Mouse (Mus musculus): ENCODE measurements at regions not wholly inside any gene's neighbourhood (a gene's known extent, or its start where the extent isn't known, plus 50 kb on each side); places are given as distances from the start of the nearest gene placed in this dataset.

GRCm38 (mm10) chr3:133758421-133758820, 213.5 kb upstream of the Tet2 start:
- H3K9me3 ChIP-seq, result no peaks in the 10 kb centered on the region
- H3K4me1 ChIP-seq, result peaks cover 26% of the 10 kb centered on the region
- DNase-seq (ENCODE audit: low spot score), result no peak
- no peaks in the 10 kb centered on the region for H3K36me3 ChIP-seq (replicated peaks)
- H3K4me3 ChIP-seq, result no peak overlapping the region
- no peak overlapping the region for H3K27ac ChIP-seq (replicated peaks)
- H3K27me3 ChIP-seq (replicated peaks; ENCODE audit: low read depth, poor library complexity, severe bottlenecking), result 0 out of 2 replicates have a peak, but pooled peaks cover 8% of the 10 kb centered on the region
- 32% methylated on average over 4 of the region's 4 CpGs for WGBS

GRCm38 (mm10) chr3:133759611-133760010, 214.7 kb upstream of the Tet2 start:
- Histone ChIP-seq H3K4me3 (no peak overlapping the region), H3K9me3 (no peaks in the 10 kb centered on the region), H3K4me1 (peaks cover 19% of the 10 kb centered on the region), H3K36me3 (replicated peaks) (no peaks in the 10 kb centered on the region), H3K27me3 (replicated peaks; ENCODE audit: low read depth, poor library complexity, severe bottlenecking) (0 out of 2 replicates have a peak, but pooled peaks cover 8% of the 10 kb centered on the region), H3K27ac (replicated peaks) (no peak overlapping the region)
- DNase-seq (ENCODE audit: low spot score), result no peak
- 63% methylated on average over 2 of the region's 2 CpGs for WGBS

GRCm38 (mm10) chr3:133760221-133760620, 215.3 kb upstream of the Tet2 start:
- H3K4me3 ChIP-seq, result no peak overlapping the region
- peaks cover 14% of the 10 kb centered on the region for H3K4me1 ChIP-seq
- H3K27ac ChIP-seq (replicated peaks), result no peak overlapping the region
- no peaks in the 10 kb centered on the region for H3K9me3 ChIP-seq
- H3K27me3 ChIP-seq (replicated peaks; ENCODE audit: low read depth, poor library complexity, severe bottlenecking), result 0 out of 2 replicates have a peak, but pooled peaks cover 8% of the 10 kb centered on the region
- H3K36me3 ChIP-seq (replicated peaks), result no peaks in the 10 kb centered on the region
- no peak for DNase-seq (ENCODE audit: low spot score)
- 86% methylated on average over 1 of the region's 1 CpGs for WGBS

GRCm38 (mm10) chr3:133763721-133764120, 218.8 kb upstream of the Tet2 start:
- no peak for DNase-seq (ENCODE audit: low spot score)
- Histone ChIP-seq H3K36me3 (replicated peaks) (no peaks in the 10 kb centered on the region), H3K27ac (replicated peaks) (no peak overlapping the region), H3K27me3 (replicated peaks; ENCODE audit: low read depth, poor library complexity, severe bottlenecking) (no peaks in the 10 kb centered on the region), H3K4me1 (peaks cover 3% of the 10 kb centered on the region), H3K9me3 (no peaks in the 10 kb centered on the region), H3K4me3 (no peak overlapping the region)

- no peaks in the 10 kb centered on the region for H3K27me3 ChIP-seq (replicated peaks; ENCODE audit: low read depth, poor library complexity, severe bottlenecking)
- H3K4me1 ChIP-seq, result no peaks in the 10 kb centered on the region
- no peaks in the 10 kb centered on the region for H3K9me3 ChIP-seq
- no peak for DNase-seq (ENCODE audit: low spot score)
- 82% methylated on average over 2 of the region's 2 CpGs for WGBS
- no peak overlapping the region for H3K27ac ChIP-seq (replicated peaks)
- no peaks in the 10 kb centered on the region for H3K36me3 ChIP-seq (replicated peaks)
- no peak overlapping the region for H3K4me3 ChIP-seq
These were observed 228.6 kb upstream of the Tet2 start for GRCm38 (mm10) chr3:133773490-133773889.

GRCm38 (mm10) chr3:133774229-133774628, 229.3 kb upstream of the Tet2 start:
- Histone ChIP-seq H3K27me3 (replicated peaks; ENCODE audit: low read depth, poor library complexity, severe bottlenecking) (no peaks in the 10 kb centered on the region), H3K9me3 (no peaks in the 10 kb centered on the region), H3K4me3 (no peak overlapping the region), H3K4me1 (no peaks in the 10 kb centered on the region), H3K27ac (replicated peaks) (no peak overlapping the region), H3K36me3 (replicated peaks) (no peaks in the 10 kb centered on the region)
- WGBS, result 76% methylated on average over 3 of the region's 3 CpGs
- no peak for DNase-seq (ENCODE audit: low spot score)

- no peaks in the 10 kb centered on the region for H3K9me3 ChIP-seq
- H3K4me1 ChIP-seq, result no peaks in the 10 kb centered on the region
- H3K27ac ChIP-seq (replicated peaks), result no peak overlapping the region
- 38% methylated on average over 4 of the region's 4 CpGs for WGBS
- H3K27me3 ChIP-seq (replicated peaks; ENCODE audit: low read depth, poor library complexity, severe bottlenecking), result no peaks in the 10 kb centered on the region
- no peaks in the 10 kb centered on the region for H3K36me3 ChIP-seq (replicated peaks)
- no peak overlapping the region for H3K4me3 ChIP-seq
- DNase-seq (ENCODE audit: low spot score), result no peak
These were observed 231.1 kb upstream of the Tet2 start for GRCm38 (mm10) chr3:133776013-133776412.

GRCm38 (mm10) chr3:133779161-133779789, 234.3 kb upstream of the Tet2 start:
- H3K27ac ChIP-seq (replicated peaks), result no peak overlapping the region
- H3K4me3 ChIP-seq, result no peak overlapping the region
- H3K4me1 ChIP-seq, result no peaks in the 10 kb centered on the region
- WGBS, result 78% methylated on average over 2 of the region's 2 CpGs
- no peaks in the 10 kb centered on the region for H3K36me3 ChIP-seq (replicated peaks)
- no peaks in the 10 kb centered on the region for H3K27me3 ChIP-seq (replicated peaks; ENCODE audit: low read depth, poor library complexity, severe bottlenecking)
- DNase-seq (ENCODE audit: low spot score), result no peak
- H3K9me3 ChIP-seq, result no peaks in the 10 kb centered on the region

- H3K27ac ChIP-seq (replicated peaks), result no peak overlapping the region
- no peaks in the 10 kb centered on the region for H3K9me3 ChIP-seq
- H3K36me3 ChIP-seq (replicated peaks), result no peaks in the 10 kb centered on the region
- H3K27me3 ChIP-seq (replicated peaks; ENCODE audit: low read depth, poor library complexity, severe bottlenecking), result no peaks in the 10 kb centered on the region
- no peak for DNase-seq (ENCODE audit: low spot score)
- H3K4me1 ChIP-seq, result no peaks in the 10 kb centered on the region
- no peak overlapping the region for H3K4me3 ChIP-seq
- WGBS, result 80% methylated on average over 1 of the region's 1 CpGs
These were observed 238.1 kb upstream of the Tet2 start for GRCm38 (mm10) chr3:133783060-133783459.

GRCm38 (mm10) chr3:133791361-133791760, 246.4 kb upstream of the Tet2 start:
- WGBS, result 89% methylated on average over 2 of the region's 2 CpGs
- H3K4me3 ChIP-seq, result no peak overlapping the region

GRCm38 (mm10) chr3:133809007-133809552, 264.1 kb upstream of the Tet2 start:
- no peaks in the 10 kb centered on the region for H3K27me3 ChIP-seq (replicated peaks; ENCODE audit: low read depth, poor library complexity, severe bottlenecking)
- no peaks in the 10 kb centered on the region for H3K4me1 ChIP-seq
- WGBS, result 84% methylated on average over 1 of the region's 1 CpGs
- no peak overlapping the region for H3K4me3 ChIP-seq
- H3K36me3 ChIP-seq (replicated peaks), result no peaks in the 10 kb centered on the region
- H3K27ac ChIP-seq (replicated peaks), result no peak overlapping the region
- no peak for DNase-seq (ENCODE audit: low spot score)
- H3K9me3 ChIP-seq, result no peaks in the 10 kb centered on the region

More at GRCm38 (mm10) chr3:133791361-133791760, 246.4 kb upstream of the Tet2 start:
- no peak overlapping the region for H3K27ac ChIP-seq (replicated peaks)
- no peaks in the 10 kb centered on the region for H3K9me3 ChIP-seq
- no peaks in the 10 kb centered on the region for H3K27me3 ChIP-seq (replicated peaks; ENCODE audit: low read depth, poor library complexity, severe bottlenecking)
- DNase-seq (ENCODE audit: low spot score), result no peak
- no peaks in the 10 kb centered on the region for H3K4me1 ChIP-seq
- no peaks in the 10 kb centered on the region for H3K36me3 ChIP-seq (replicated peaks)

- Histone ChIP-seq H3K9me3 (no peaks in the 10 kb centered on the region), H3K4me1 (no peaks in the 10 kb centered on the region), H3K36me3 (replicated peaks) (no peaks in the 10 kb centered on the region), H3K27me3 (replicated peaks; ENCODE audit: low read depth, poor library complexity, severe bottlenecking) (no peaks in the 10 kb centered on the region), H3K4me3 (no peak overlapping the region), H3K27ac (replicated peaks) (no peak overlapping the region)
- WGBS, result 83% methylated on average over 4 of the region's 4 CpGs
- DNase-seq (ENCODE audit: low spot score), result no peak
These were observed 274.2 kb upstream of the Tet2 start for GRCm38 (mm10) chr3:133818966-133819700.
